Mouse (Mus musculus) erythroblast, embryonic 14.5 days (primary cell): ENCODE results near the gene Capn12.

Experiments used
- GATA1 ChIP-seq: IDR thresholded peaks from 2 replicates; pipeline ENCODE4 v1.6.1; 2012; ENCODE audit warnings: low read length, inconsistent platforms, mixed read lengths
- TAL1 ChIP-seq: IDR thresholded peaks from 3 replicates; pipeline ENCODE4 v1.6.1; 2012; ENCODE audit warnings: low read length, inconsistent platforms, mixed read lengths

- no peak for TF ChIP-seq GATA1
- TF ChIP-seq TAL1, result no peak
Measured at GRCm38 (mm10) chr7:28833723-28834347, 47.4 kb upstream of the Capn12 start, which contains the start of gene Lgals4.
